Mouse (Mus musculus) heart, embryonic 16.5 days (tissue): ENCODE data around the gene Babam2. TPM values are rescaled to one million over a fixed set of nuclear protein-coding genes. Genes with fewer than 3 reads are reported as not detected.

Source experiments
- ATAC-seq: fragments of 200-750 bp; cut with Nextera tagmentation; replicated peaks from 2 replicates; pipeline ENCODE4 v1.8.0; 2017; ENCODE audit warnings: moderate number of reproducible peaks; ENCODE audit not compliant: insufficient read depth, low FRiP score; ENCODE audit errors: extremely low read depth
- H3K27ac ChIP-seq: fragments of 300-500 bp; sonication (generic); 2 replicates; pipeline ENCODE4 v1.5.1; 2014; ENCODE audit warnings: mild to moderate bottlenecking, low read length, control low read depth, moderate library complexity
- H3K27me3 ChIP-seq: fragments of 300-500 bp; sonication (generic); 2 replicates; pipeline ENCODE4 v1.6.1; 2014; ENCODE audit warnings: low read length, mixed read lengths; ENCODE audit not compliant: control insufficient read depth, insufficient read depth
- H3K36me3 ChIP-seq: fragments of 300-500 bp; sonication (generic); 2 replicates; pipeline ENCODE4 v1.6.1; 2014; ENCODE audit not compliant: control insufficient read depth, insufficient read depth
- H3K4me1 ChIP-seq: fragments of 300-500 bp; sonication (generic); 2 replicates; pipeline ENCODE4 v1.6.1; 2014; ENCODE audit warnings: low read length, mixed read lengths; ENCODE audit not compliant: control insufficient read depth, insufficient read depth
- H3K4me2 ChIP-seq: fragments of 300-500 bp; sonication (generic); 2 replicates; pipeline ENCODE4 v1.6.1; 2014; ENCODE audit warnings: low read depth, mild to moderate bottlenecking, control low read depth, low read length
- H3K4me3 ChIP-seq: fragments of 300-500 bp; sonication (generic); 2 replicates; pipeline ENCODE4 v1.5.1; 2014; ENCODE audit warnings: mild to moderate bottlenecking, control low read depth, low read length
- H3K9ac ChIP-seq: fragments of 300-500 bp; sonication (generic); 2 replicates; pipeline ENCODE4 v1.6.1; 2014; ENCODE audit warnings: low read length, control low read depth
- H3K9me3 ChIP-seq: fragments of 300-500 bp; sonication (generic); replicated peaks from 2 replicates; pipeline ENCODE4 v1.6.1; 2016; ENCODE audit warnings: low read length; ENCODE audit not compliant: control insufficient read depth
- WGBS: fragments of 180-500 bp; shearing (Covaris S2); extraction: QIAGEN DNeasy Blood & Tissue Kit; methylation state at CpG from one replicate; pipeline ENCODE4 v1.1.7; 2014; 5-methylcytosine and 5-hydroxymethylcytosine counted together
- polyA plus RNA-seq: library from polyadenylated mRNA; unstranded; fragments of >200 nt; fragmentation: Nextera tagmentation; extraction: Ambion mirVana; gene quantifications from 2 replicates; pipeline ENCODE4 v1.2.1, GENCODE M21; 2015

Gene Babam2
- polyA plus RNA-seq, 1 experiment from 2014 or later = 39.9 TPM

DNA sequence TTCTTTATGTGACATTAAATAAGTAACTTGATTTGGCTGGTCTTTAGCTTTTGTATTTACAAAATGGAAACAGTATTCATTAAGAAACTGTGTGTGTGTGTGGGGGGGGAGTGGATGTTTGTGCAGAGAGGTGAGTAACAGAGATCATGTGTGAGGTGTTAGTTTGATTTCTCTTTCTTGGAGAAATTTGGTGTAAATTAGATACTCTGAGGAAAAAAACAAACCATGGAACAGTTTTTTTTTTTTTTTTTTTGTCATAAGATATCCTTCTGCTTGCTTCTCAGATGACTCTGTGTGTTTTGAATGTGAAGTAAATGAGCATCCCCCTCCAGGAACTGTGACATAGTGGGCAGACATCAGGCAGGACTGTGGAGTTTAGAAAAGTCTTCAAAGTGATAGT lies 1.9 kb downstream of the Babam2 start:
- H3K9ac ChIP-seq = no peak overlapping the region
- H3K27me3 ChIP-seq = no peaks in the 10 kb centered on the region
- H3K4me3 ChIP-seq = no peak overlapping the region
- 0 out of 2 replicates have a peak, but pooled peaks cover 10% of the 10 kb centered on the region for H3K36me3 ChIP-seq
- no peaks in the 10 kb centered on the region; the same call in none of the 2 replicates for H3K4me1 ChIP-seq
- no peak overlapping the region for H3K27ac ChIP-seq
- no peak for ATAC-seq
- H3K4me2 ChIP-seq = no peak overlapping the region
- H3K9me3 ChIP-seq = no peaks in the 10 kb centered on the region

DNA sequence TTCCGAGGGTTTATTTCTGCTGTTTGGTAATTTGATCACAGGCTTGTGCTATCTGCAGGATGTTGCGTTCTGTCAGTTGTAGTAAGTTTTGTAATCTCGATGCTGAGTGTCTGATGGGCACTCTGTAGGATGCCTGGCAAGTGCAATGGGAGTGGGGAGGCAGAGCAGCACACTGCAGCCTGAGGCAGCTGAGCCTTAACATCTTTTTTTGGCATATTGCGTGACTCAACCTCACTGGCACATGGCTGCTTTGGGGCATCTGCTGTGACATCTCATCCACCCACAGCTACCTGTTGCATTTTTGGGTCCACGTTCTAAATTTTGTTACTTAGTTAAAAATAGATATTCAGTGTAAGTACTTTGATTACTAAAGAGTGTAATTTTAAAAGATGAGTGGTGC lies 7.5 kb downstream of the Babam2 start:
- WGBS = 79% methylated on average over 5 of the region's 5 CpGs
- H3K36me3 ChIP-seq = peaks cover 15% of the 10 kb centered on the region; the same call in 1 of the 2 replicates
- no peak overlapping the region for H3K9ac ChIP-seq
- no peak overlapping the region for H3K4me3 ChIP-seq
- H3K4me2 ChIP-seq = no peak overlapping the region
- no peaks in the 10 kb centered on the region for H3K9me3 ChIP-seq
- H3K4me1 ChIP-seq = no peaks in the 10 kb centered on the region
- H3K27ac ChIP-seq = no peak overlapping the region
- no peaks in the 10 kb centered on the region for H3K27me3 ChIP-seq
- ATAC-seq = no peak

DNA sequence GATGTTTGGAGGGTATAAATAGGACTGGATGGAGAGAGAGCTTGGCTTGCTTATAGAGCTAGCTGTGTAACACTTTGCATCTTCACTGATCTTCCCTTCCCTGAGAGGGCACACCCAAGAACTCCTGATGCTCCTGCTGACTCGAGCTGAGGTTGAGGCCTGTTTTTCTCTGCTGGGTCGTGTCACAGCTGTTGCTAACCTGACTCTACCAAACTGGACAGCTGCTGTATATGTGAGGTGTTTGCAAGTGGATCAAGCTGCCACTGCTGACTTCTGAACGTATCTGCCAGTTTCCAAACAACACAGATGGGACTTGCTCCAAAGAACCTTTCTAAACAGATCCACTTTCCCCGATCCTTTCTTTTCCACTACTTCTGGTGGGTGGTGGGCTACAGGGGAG lies 9.3 kb downstream of the Babam2 start:
- Histone ChIP-seq H3K27me3 (no peaks in the 10 kb centered on the region), H3K4me2 (no peak overlapping the region), H3K9ac (no peak overlapping the region), H3K4me1 (no peaks in the 10 kb centered on the region), H3K36me3 (peaks cover 17% of the 10 kb centered on the region), H3K9me3 (no peaks in the 10 kb centered on the region), H3K4me3 (no peak overlapping the region), H3K27ac (no peak overlapping the region)
- ATAC-seq = no peak
- WGBS = 75% methylated on average over 4 of the region's 4 CpGs

DNA sequence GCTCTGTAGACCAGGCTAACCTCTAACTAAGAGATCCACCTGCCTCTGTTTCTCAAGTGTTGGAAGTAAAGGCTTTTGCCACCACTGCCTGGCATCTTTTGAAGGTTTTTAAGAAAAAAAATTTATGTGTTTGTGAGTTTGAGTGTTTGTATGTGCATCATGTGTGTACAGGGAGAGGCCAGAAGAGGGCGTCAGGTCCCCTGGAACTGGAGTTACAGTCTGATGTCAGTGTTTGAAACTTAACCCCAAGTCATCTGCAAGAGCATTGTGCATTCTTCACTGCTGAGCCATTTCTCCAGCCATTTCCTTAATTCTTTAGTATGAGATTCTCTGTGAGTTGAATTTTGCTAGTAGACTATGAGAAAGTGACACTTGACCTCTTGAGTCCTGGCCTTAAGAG lies 11.9 kb downstream of the Babam2 start:
- Histone ChIP-seq H3K27me3 (no peaks in the 10 kb centered on the region), H3K4me3 (no peak overlapping the region), H3K9ac (no peak overlapping the region), H3K27ac (no peak overlapping the region), H3K4me1 (peaks cover 7% of the 10 kb centered on the region), H3K9me3 (no peaks in the 10 kb centered on the region), H3K4me2 (no peak overlapping the region), H3K36me3 (peaks cover 8% of the 10 kb centered on the region)
- 71% methylated on average over 1 of the region's 1 CpGs for WGBS
- ATAC-seq = no peak

DNA sequence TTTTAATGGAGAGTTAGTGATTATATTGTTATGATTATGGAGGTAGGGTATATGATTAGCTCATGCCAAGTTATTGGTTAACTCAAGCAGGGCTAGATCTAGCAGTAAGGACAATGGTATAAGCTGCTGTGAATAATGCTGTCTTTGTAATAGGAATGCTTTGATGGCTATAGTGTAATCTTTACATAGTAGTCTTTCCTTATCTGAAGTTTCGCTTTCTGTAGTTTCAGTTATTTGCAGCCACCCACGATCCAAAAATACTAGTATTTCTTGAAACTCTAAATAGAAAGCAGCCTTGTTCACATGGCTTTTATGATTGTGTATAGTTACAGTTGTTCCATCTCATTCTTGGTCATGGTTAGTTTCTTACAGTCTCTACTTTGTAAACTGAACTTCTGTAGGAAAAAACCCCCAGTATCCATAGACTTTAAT lies 15.8 kb downstream of the Babam2 start:
- H3K4me1 ChIP-seq = peaks cover 7% of the 10 kb centered on the region
- no peak overlapping the region for H3K4me3 ChIP-seq
- peaks cover 8% of the 10 kb centered on the region; the same call in 1 of the 2 replicates for H3K36me3 ChIP-seq
- H3K27me3 ChIP-seq = no peaks in the 10 kb centered on the region
- H3K9ac ChIP-seq = no peak overlapping the region
- no peak overlapping the region for H3K4me2 ChIP-seq
- WGBS = 59% methylated on average over 2 of the region's 2 CpGs
- H3K9me3 ChIP-seq = no peaks in the 10 kb centered on the region
- no peak overlapping the region for H3K27ac ChIP-seq
- ATAC-seq = no peak

DNA sequence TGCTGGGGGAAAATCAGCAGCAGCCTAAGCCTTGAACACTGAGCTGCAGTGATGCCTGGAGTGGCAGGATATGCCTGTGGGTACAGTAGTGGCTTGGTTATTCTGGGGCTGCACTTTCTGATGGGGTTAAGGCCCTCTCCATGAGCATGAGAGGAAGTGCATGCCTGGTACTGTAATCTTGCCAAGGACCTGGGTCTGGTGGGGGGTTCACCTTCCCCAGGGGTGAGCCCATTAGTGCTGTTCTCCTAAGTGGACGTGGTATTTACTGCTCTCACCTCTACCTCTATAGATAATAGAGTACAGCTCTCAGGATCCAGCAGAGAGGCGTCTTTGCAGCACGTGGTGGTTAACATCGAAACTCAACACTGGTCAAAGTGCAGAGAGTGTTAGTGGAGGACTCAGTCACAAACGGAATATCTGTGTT lies 16.4 kb downstream of the Babam2 start:
- Histone ChIP-seq H3K27ac (no peak overlapping the region), H3K36me3 (peaks cover 8% of the 10 kb centered on the region; the same call in 1 of the 2 replicates), H3K4me2 (no peak overlapping the region), H3K9me3 (no peaks in the 10 kb centered on the region), H3K4me1 (peaks cover 7% of the 10 kb centered on the region), H3K27me3 (no peaks in the 10 kb centered on the region), H3K4me3 (no peak overlapping the region), H3K9ac (no peak overlapping the region)
- ATAC-seq = no peak
- WGBS = 44% methylated on average over 5 of the region's 5 CpGs

DNA sequence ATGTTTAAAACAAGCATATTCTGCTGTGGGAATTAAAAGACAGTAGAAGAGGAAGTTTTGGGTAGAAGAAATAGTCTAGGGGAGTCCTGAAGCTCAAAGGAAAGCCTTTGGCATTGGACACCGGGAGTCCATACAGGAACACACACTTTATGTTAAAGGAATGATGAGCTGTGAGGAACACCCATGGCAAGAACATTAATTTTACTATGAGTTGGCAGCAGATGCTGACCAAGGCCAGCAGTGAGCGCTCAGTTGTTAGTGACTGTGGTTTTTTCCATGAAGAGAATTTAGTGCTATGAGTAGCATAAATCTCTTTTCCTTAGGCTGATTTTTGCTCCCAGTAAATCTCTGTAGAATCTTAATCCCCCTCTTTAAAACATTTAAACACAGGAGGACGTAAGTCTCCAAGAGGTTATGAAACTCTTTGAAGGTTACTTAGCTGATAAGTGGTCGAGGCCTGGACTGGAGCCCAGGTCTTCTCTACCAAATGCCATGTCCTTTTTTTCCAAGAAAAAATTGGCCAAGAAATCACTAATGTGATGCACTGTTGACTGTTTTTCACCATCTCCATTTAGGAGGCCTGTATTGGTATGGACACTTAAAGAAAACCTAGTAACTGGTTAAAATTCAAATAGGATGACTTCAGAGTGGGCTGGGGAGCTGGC lies 18.1 kb downstream of the Babam2 start:
- Histone ChIP-seq H3K4me1 (peaks cover 7% of the 10 kb centered on the region), H3K4me2 (no peak overlapping the region), H3K9me3 (no peaks in the 10 kb centered on the region), H3K4me3 (no peak overlapping the region), H3K27me3 (no peaks in the 10 kb centered on the region), H3K27ac (no peak overlapping the region), H3K36me3 (peaks cover 3% of the 10 kb centered on the region; the same call in 1 of the 2 replicates), H3K9ac (no peak overlapping the region)
- 58% methylated on average over 4 of the region's 4 CpGs for WGBS
- no peak for ATAC-seq

DNA sequence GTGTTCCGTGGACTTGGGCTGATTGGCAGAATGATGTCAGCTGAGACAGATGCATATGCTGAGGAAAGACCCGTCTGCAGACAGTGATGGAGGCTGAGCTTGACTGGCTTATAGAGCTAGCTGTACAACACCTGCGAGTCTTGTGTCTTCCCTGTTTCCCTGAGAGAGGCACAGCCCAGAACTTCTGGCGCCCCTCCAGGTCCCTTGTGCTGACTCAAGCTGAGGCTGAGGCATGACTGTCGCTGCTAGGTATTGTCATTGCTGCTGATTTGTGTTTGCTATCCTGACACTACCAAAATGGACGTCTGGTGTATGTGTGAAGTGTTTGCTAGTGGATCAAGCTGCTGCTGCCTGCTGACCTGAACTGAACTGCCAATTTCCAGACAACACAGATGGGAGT lies 27.0 kb downstream of the Babam2 start:
- no peak overlapping the region for H3K4me2 ChIP-seq
- H3K27ac ChIP-seq = no peak overlapping the region
- no peak overlapping the region for H3K4me3 ChIP-seq
- H3K27me3 ChIP-seq = no peaks in the 10 kb centered on the region
- 0 out of 2 replicates have a peak, but pooled peaks cover 2% of the 10 kb centered on the region for H3K4me1 ChIP-seq
- no peak for ATAC-seq
- no peaks in the 10 kb centered on the region for H3K9me3 ChIP-seq
- no peaks in the 10 kb centered on the region for H3K36me3 ChIP-seq
- 70% methylated on average over 6 of the region's 6 CpGs for WGBS
- H3K9ac ChIP-seq = no peak overlapping the region

DNA sequence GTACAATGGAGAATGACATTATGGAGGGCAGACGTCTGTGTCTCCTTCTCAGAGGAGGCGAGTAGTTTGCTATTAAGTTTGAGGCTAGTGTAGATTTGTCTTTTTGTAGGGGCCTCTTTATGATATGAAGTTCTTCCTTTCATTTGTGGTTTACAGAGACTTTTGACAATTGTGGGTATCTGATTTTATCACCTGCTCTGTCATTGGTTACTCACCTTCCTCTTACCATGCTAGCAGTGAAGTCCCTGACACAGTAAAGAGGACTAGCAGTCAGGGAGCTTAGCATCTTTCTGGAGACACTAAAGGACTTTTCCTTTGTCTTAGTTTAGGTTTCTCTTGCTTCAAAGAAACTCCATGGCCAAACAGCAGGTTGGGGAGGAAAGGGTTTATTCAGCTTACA lies 28.4 kb downstream of the Babam2 start:
- Histone ChIP-seq H3K9ac (no peak overlapping the region), H3K36me3 (no peaks in the 10 kb centered on the region), H3K4me2 (no peak overlapping the region), H3K27ac (no peak overlapping the region), H3K4me3 (no peak overlapping the region), H3K9me3 (no peaks in the 10 kb centered on the region), H3K27me3 (no peaks in the 10 kb centered on the region), H3K4me1 (0 out of 2 replicates have a peak, but pooled peaks cover 2% of the 10 kb centered on the region)
- 87% methylated on average over 2 of the region's 2 CpGs for WGBS
- ATAC-seq = no peak
